Mouse (Mus musculus): Measurements from ENCODE around the gene 2010300C02Rik. TPM values are rescaled to one million over a fixed set of nuclear protein-coding genes. Genes with fewer than 3 reads are reported as not detected.

Gene 2010300C02Rik
- polyA plus RNA-seq, 1 experiment from 2014 or later = 8.5 TPM

DNA sequence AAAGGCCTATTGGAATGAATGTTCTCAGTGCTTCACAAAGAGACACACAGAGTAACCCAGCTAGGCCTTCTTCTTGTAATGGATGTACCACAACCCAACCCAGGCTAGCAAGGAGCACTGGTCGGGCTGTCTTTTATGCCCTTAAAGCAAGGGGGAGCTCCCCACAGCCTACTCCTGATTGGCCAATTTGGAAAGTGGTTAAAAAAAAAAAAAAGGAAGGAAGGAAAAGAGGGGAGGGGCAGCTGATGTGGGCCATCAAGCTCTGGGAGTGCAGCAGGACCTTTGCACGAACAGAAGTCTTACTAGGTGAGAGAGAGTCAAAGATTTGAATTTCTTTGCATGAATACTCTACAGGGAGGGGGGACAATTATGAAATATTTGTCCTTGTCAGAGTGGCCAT is 19.0 kb upstream of the 2010300C02Rik start:
- Histone ChIP-seq H3K9ac (no peak overlapping the region), H3K27me3 (ENCODE audit: insufficient read depth, low read length) (no peaks in the 10 kb centered on the region), H3K4me1 (ENCODE audit: insufficient read depth) (no peaks in the 10 kb centered on the region), H3K4me3 (ENCODE audit: low read depth, low read length) (no peak overlapping the region), H3K9me3 (ENCODE audit: low read depth, low read length) (no peaks in the 10 kb centered on the region), H3K4me2 (no peak overlapping the region), H3K27ac (ENCODE audit: low read depth) (no peak overlapping the region), H3K36me3 (ENCODE audit: insufficient read depth) (no peaks in the 10 kb centered on the region)
- ATAC-seq (ENCODE audit: insufficient read depth) (no peak), DNase-seq (no peak)
- TF ChIP-seq CTCF (IDR thresholded peaks at IDR 0.05; ENCODE audit: low read depth) = no peak
- WGBS = 71% methylated on average over 2 of the region's 2 CpGs

GRCm38 (mm10) chr1:37737045-37737444 is 17.2 kb upstream of the 2010300C02Rik start:
- Histone ChIP-seq H3K9ac (no peak overlapping the region), H3K27ac (ENCODE audit: low read depth) (no peak overlapping the region), H3K4me3 (ENCODE audit: low read depth, low read length) (no peak overlapping the region), H3K27me3 (ENCODE audit: insufficient read depth, low read length) (no peaks in the 10 kb centered on the region), H3K9me3 (ENCODE audit: low read depth, low read length) (no peaks in the 10 kb centered on the region), H3K4me2 (no peak overlapping the region), H3K4me1 (ENCODE audit: insufficient read depth) (no peaks in the 10 kb centered on the region), H3K36me3 (ENCODE audit: insufficient read depth) (no peaks in the 10 kb centered on the region)
- ATAC-seq (ENCODE audit: insufficient read depth) (no peak), DNase-seq (peak; percentile 7)
- WGBS = 72% methylated on average over 4 of the region's 4 CpGs
- no peak for TF ChIP-seq CTCF (IDR thresholded peaks at IDR 0.05; ENCODE audit: low read depth)

- 87% methylated on average over 5 of the region's 5 CpGs for WGBS
- TF ChIP-seq CTCF (IDR thresholded peaks at IDR 0.05; ENCODE audit: low read depth) = no peak
- ATAC-seq (ENCODE audit: insufficient read depth) = no peak
These were observed 16.0 kb upstream of the 2010300C02Rik start for GRCm38 (mm10) chr1:37735932-37736331.

GRCm38 (mm10) chr1:37734841-37735240 is 15.0 kb upstream of the 2010300C02Rik start:
- no peak for ATAC-seq (ENCODE audit: insufficient read depth)
- 57% methylated on average over 7 of the region's 7 CpGs for WGBS
- H3K27ac ChIP-seq (ENCODE audit: low read depth) = no peak overlapping the region

More at GRCm38 (mm10) chr1:37735932-37736331, 16.0 kb upstream of the 2010300C02Rik start:
- Histone ChIP-seq H3K4me3 (ENCODE audit: low read depth, low read length) (no peak overlapping the region), H3K36me3 (ENCODE audit: insufficient read depth) (no peaks in the 10 kb centered on the region), H3K4me2 (no peak overlapping the region), H3K4me1 (ENCODE audit: insufficient read depth) (no peaks in the 10 kb centered on the region), H3K27me3 (ENCODE audit: insufficient read depth, low read length) (no peaks in the 10 kb centered on the region), H3K27ac (ENCODE audit: low read depth) (no peak overlapping the region), H3K9ac (no peak overlapping the region), H3K9me3 (ENCODE audit: low read depth, low read length) (no peaks in the 10 kb centered on the region)
- DNase-seq = no peak

GRCm38 (mm10) chr1:37729353-37729752 is 9.5 kb upstream of the 2010300C02Rik start:
- Histone ChIP-seq H3K36me3 (ENCODE audit: insufficient read depth) (no peaks in the 10 kb centered on the region), H3K9me3 (ENCODE audit: low read depth, low read length) (no peaks in the 10 kb centered on the region), H3K4me3 (ENCODE audit: low read depth, low read length) (no peak overlapping the region), H3K9ac (no peak overlapping the region), H3K27me3 (ENCODE audit: insufficient read depth, low read length) (no peaks in the 10 kb centered on the region), H3K4me2 (no peak overlapping the region), H3K4me1 (ENCODE audit: insufficient read depth) (no peaks in the 10 kb centered on the region), H3K27ac (ENCODE audit: low read depth) (no peak overlapping the region)
- no peak for TF ChIP-seq CTCF (IDR thresholded peaks at IDR 0.05; ENCODE audit: low read depth)
- DNase-seq (no peak), ATAC-seq (ENCODE audit: insufficient read depth) (no peak)
- 90% methylated on average over 8 of the region's 8 CpGs for WGBS

More at GRCm38 (mm10) chr1:37734841-37735240, 15.0 kb upstream of the 2010300C02Rik start:
- no peak for TF ChIP-seq CTCF (IDR thresholded peaks at IDR 0.05; ENCODE audit: low read depth)
- Histone ChIP-seq H3K9me3 (ENCODE audit: low read depth, low read length) (no peaks in the 10 kb centered on the region), H3K4me3 (ENCODE audit: low read depth, low read length) (no peak overlapping the region), H3K4me2 (no peak overlapping the region), H3K9ac (no peak overlapping the region), H3K4me1 (ENCODE audit: insufficient read depth) (no peaks in the 10 kb centered on the region), H3K36me3 (ENCODE audit: insufficient read depth) (no peaks in the 10 kb centered on the region), H3K27me3 (ENCODE audit: insufficient read depth, low read length) (no peaks in the 10 kb centered on the region)
- no peak for DNase-seq

- Histone ChIP-seq H3K9me3 (ENCODE audit: low read depth, low read length) (no peaks in the 10 kb centered on the region), H3K4me3 (ENCODE audit: low read depth, low read length) (no peak overlapping the region), H3K27me3 (ENCODE audit: insufficient read depth, low read length) (no peaks in the 10 kb centered on the region), H3K4me1 (ENCODE audit: insufficient read depth) (no peaks in the 10 kb centered on the region), H3K36me3 (ENCODE audit: insufficient read depth) (no peaks in the 10 kb centered on the region), H3K4me2 (no peak overlapping the region), H3K27ac (ENCODE audit: low read depth) (no peak overlapping the region), H3K9ac (no peak overlapping the region)
- ATAC-seq (ENCODE audit: insufficient read depth) (no peak), DNase-seq (peak; percentile 13)
- WGBS = 57% methylated on average over 10 of the region's 10 CpGs
- TF ChIP-seq CTCF (IDR thresholded peaks at IDR 0.05; ENCODE audit: low read depth) = no peak
These were observed 8.2 kb upstream of the 2010300C02Rik start for GRCm38 (mm10) chr1:37728053-37728452.

DNA sequence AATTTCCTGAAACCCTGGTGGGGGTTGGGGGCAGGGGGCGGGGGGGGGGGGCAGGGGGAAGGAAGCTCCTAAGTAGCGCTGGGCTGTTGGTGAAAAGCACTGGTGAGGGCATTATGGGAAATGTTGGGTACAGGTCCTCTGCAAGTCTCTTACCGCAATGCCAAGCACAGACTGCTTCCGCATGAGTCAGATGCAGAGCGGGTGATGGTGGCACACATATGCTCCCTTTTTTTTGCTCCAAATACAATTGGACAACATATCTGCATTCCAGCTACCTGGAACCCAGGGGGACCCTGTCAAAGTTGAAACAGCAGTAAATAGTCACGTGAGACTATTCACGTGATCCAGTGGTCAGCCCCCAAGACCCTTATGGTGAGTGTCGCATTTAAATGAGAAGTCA is 7.3 kb upstream of the 2010300C02Rik start:
- no peak for DNase-seq
- Histone ChIP-seq H3K4me1 (ENCODE audit: insufficient read depth) (no peaks in the 10 kb centered on the region), H3K27me3 (ENCODE audit: insufficient read depth, low read length) (no peaks in the 10 kb centered on the region), H3K9me3 (ENCODE audit: low read depth, low read length) (no peaks in the 10 kb centered on the region), H3K4me3 (ENCODE audit: low read depth, low read length) (no peak overlapping the region), H3K9ac (no peak overlapping the region), H3K27ac (ENCODE audit: low read depth) (no peak overlapping the region), H3K36me3 (ENCODE audit: insufficient read depth) (no peaks in the 10 kb centered on the region), H3K4me2 (no peak overlapping the region)
- 80% methylated on average over 8 of the region's 8 CpGs for WGBS
- no peak for ATAC-seq (ENCODE audit: insufficient read depth)
- no peak for TF ChIP-seq CTCF (IDR thresholded peaks at IDR 0.05; ENCODE audit: low read depth)

GRCm38 (mm10) chr1:37726426-37726825 is 6.5 kb upstream of the 2010300C02Rik start:
- H3K9ac ChIP-seq = no peak overlapping the region
- no peaks in the 10 kb centered on the region for H3K36me3 ChIP-seq (ENCODE audit: insufficient read depth)
- H3K9me3 ChIP-seq (ENCODE audit: low read depth, low read length) = no peaks in the 10 kb centered on the region
- no peak overlapping the region for H3K4me3 ChIP-seq (ENCODE audit: low read depth, low read length)
- no peak overlapping the region for H3K4me2 ChIP-seq
- 68% methylated on average over 8 of the region's 8 CpGs for WGBS
- DNase-seq (no peak), ATAC-seq (ENCODE audit: insufficient read depth) (no peak)
- TF ChIP-seq CTCF (IDR thresholded peaks at IDR 0.05; ENCODE audit: low read depth) = no peak
- H3K27me3 ChIP-seq (ENCODE audit: insufficient read depth, low read length) = no peaks in the 10 kb centered on the region
- H3K4me1 ChIP-seq (ENCODE audit: insufficient read depth) = no peaks in the 10 kb centered on the region
- H3K27ac ChIP-seq (ENCODE audit: low read depth) = no peak overlapping the region

All from lung, embryonic 14.5 days (tissue).